Mouse (Mus musculus): Measurements from ENCODE around the gene Ero1l. TPM values are rescaled to one million over a fixed set of nuclear protein-coding genes. Genes with fewer than 3 reads are reported as not detected.

Gene Ero1l
- total RNA-seq, 2 experiments from 2014 or later: 25.6 to 29.0 TPM

GRCm38 (mm10) chr14:45309646-45310045 is 8.9 kb downstream of the Ero1l start:
- intact Hi-C loops (cut with DNase I): no loop called here
- peak in 1 of 2 experiments; percentile 66 for DNase-seq (ENCODE audit: extremely low spot score in 1 of 2, low spot score in 2 of 2)

GRCm38 (mm10) chr14:45307630-45308328 is 10.8 kb downstream of the Ero1l start:
- DNase-seq (ENCODE audit: extremely low spot score in 1 of 2, low spot score in 2 of 2): no peak
- intact Hi-C loops (cut with DNase I): no loop called here

GRCm38 (mm10) chr14:45305852-45306251 is 12.7 kb downstream of the Ero1l start:
- intact Hi-C loops (cut with DNase I): no loop called here
- DNase-seq (ENCODE audit: extremely low spot score in 1 of 2, low spot score in 2 of 2): no peak

GRCm38 (mm10) chr14:45304389-45304788 is 14.2 kb downstream of the Ero1l start:
- intact Hi-C loops (cut with DNase I): no loop called here
- DNase-seq (ENCODE audit: extremely low spot score in 1 of 2, low spot score in 2 of 2): no peak

- intact Hi-C loops (cut with DNase I): no loop called here
- DNase-seq (ENCODE audit: extremely low spot score in 1 of 2, low spot score in 2 of 2): no peak
Measured at GRCm38 (mm10) chr14:45303939-45304338, 14.6 kb downstream of the Ero1l start.

GRCm38 (mm10) chr14:45291608-45292007 is 27.0 kb downstream of the Ero1l start:
- DNase-seq (ENCODE audit: extremely low spot score in 1 of 2, low spot score in 2 of 2): no peak
- intact Hi-C loops (cut with DNase I): loop anchor here (10.0 kb wide), 1 partner anchor 53 kb away; no protein-coding TSS in a partner anchor

- intact Hi-C loops (cut with DNase I): no loop called here
- no peak for DNase-seq (ENCODE audit: extremely low spot score in 1 of 2, low spot score in 2 of 2)
Measured at GRCm38 (mm10) chr14:45282066-45282465, 36.5 kb downstream of the Ero1l start.

- intact Hi-C loops (cut with DNase I): no loop called here
- no peak for DNase-seq (ENCODE audit: extremely low spot score in 1 of 2, low spot score in 2 of 2)
Measured at GRCm38 (mm10) chr14:45275816-45276215, 42.8 kb downstream of the Ero1l start.

GRCm38 (mm10) chr14:45263831-45264592 is 54.6 kb downstream of the Ero1l start:
- intact Hi-C loops (cut with DNase I): no loop called here
- no peak for DNase-seq (ENCODE audit: extremely low spot score in 1 of 2, low spot score in 2 of 2)

- no peak for DNase-seq (ENCODE audit: extremely low spot score in 1 of 2, low spot score in 2 of 2)
- intact Hi-C loops (cut with DNase I): no loop called here
Measured at GRCm38 (mm10) chr14:45251548-45252076, 67.0 kb downstream of the Ero1l start.

GRCm38 (mm10) chr14:45241613-45242012 is 77.0 kb downstream of the Ero1l start:
- intact Hi-C loops (cut with DNase I): no loop called here
- DNase-seq (ENCODE audit: extremely low spot score in 1 of 2, low spot score in 2 of 2): no peak

- DNase-seq (ENCODE audit: extremely low spot score in 1 of 2, low spot score in 2 of 2): no peak
- intact Hi-C loops (cut with DNase I): no loop called here
Measured at GRCm38 (mm10) chr14:45239042-45239441, 79.5 kb downstream of the Ero1l start.

Other genes starting within 250 kb of the Ero1l start
- 10 to 100 TPM; 23.3 to 26.8 TPM for gene Gpr137c, start 99.1 kb downstream of the Ero1l start, total RNA-seq (2021)
- gene Txndc16, start 98.4 kb downstream of the Ero1l start, total RNA-seq (2021): 10 to 100 TPM; 68.2 to 68.5 TPM
- gene Psmc6, start 11.0 kb upstream of the Ero1l start, total RNA-seq (2021): 100 to 1,000 TPM; 109 to 111 TPM
- 10 to 100 TPM; 15.2 to 22.0 TPM for gene Styx, start 32.3 kb upstream of the Ero1l start, total RNA-seq (2021)
- gene Gnpnat1, start 86.1 kb upstream of the Ero1l start, total RNA-seq (2021): 10 to 100 TPM; 13.0 to 16.3 TPM
- gene Fermt2, start 211.3 kb upstream of the Ero1l start, total RNA-seq (2021): 10 to 100 TPM; 78.6 to 81.1 TPM

All from left cerebral cortex, postnatal 10 days (tissue).